Mouse (Mus musculus) cerebellum, adult 2 months (tissue): Measurements from ENCODE around the gene Zfp975. TPM values are rescaled to one million over a fixed set of nuclear protein-coding genes. Genes with fewer than 3 reads are reported as not detected.
"Not testable (repeated sequence)": the region's sequence is repeated elsewhere in the genome, so short reads cannot be mapped to it uniquely, and the experiment has no call there.

Experiments
- DNase-seq, 2 experiments: peaks; one replicate each; pipeline ENCODE4 v3.0.0; 2021
- H3K27ac ChIP-seq: fragments of 200-500 bp; 2 replicates; pipeline ENCODE4 v1.5.1; 2012; ENCODE audit warnings: low read length, control low read depth, inconsistent platforms; ENCODE audit not compliant: insufficient read depth
- H3K27me3 ChIP-seq: fragments of 200-500 bp; 2 replicates; pipeline ENCODE4 v1.6.1; 2012; ENCODE audit warnings: inconsistent platforms, mild to moderate bottlenecking, low read length, moderate library complexity; ENCODE audit not compliant: control insufficient read depth, insufficient read depth
- H3K4me1 ChIP-seq: fragments of 200-500 bp; 2 replicates; pipeline ENCODE4 v1.6.1; 2011; ENCODE audit warnings: low read length; ENCODE audit not compliant: control insufficient read depth, insufficient read depth
- H3K4me3 ChIP-seq: fragments of 200-500 bp; replicated peaks from 2 replicates; pipeline ENCODE3; 2011; ENCODE audit warnings: mild to moderate bottlenecking, low read depth, low read length, control low read depth; ENCODE audit not compliant: insufficient read depth
- POLR2A ChIP-seq: fragments of 200-500 bp; IDR thresholded peaks from 2 replicates; pipeline ENCODE4 v1.6.1; 2011; ENCODE audit warnings: low read length, control low read depth, borderline replicate concordance; ENCODE audit not compliant: insufficient read depth
- WGBS: fragments of 180-500 bp; shearing (Covaris S2); methylation state at CpG from one replicate; pipeline ENCODE4 v1.1.7; 2018; 5-methylcytosine and 5-hydroxymethylcytosine counted together
- polyA plus RNA-seq: library from polyadenylated mRNA; depleted of rRNA; stranded (reverse); fragments of >200 nt; gene quantifications from 2 replicates; pipeline ENCODE4 v1.2.3, GENCODE M21; 2012; rRNA removed

Zfp975 gene
- polyA plus RNA-seq, result 3.7 and 3.9 TPM in 2 replicates

DNA sequence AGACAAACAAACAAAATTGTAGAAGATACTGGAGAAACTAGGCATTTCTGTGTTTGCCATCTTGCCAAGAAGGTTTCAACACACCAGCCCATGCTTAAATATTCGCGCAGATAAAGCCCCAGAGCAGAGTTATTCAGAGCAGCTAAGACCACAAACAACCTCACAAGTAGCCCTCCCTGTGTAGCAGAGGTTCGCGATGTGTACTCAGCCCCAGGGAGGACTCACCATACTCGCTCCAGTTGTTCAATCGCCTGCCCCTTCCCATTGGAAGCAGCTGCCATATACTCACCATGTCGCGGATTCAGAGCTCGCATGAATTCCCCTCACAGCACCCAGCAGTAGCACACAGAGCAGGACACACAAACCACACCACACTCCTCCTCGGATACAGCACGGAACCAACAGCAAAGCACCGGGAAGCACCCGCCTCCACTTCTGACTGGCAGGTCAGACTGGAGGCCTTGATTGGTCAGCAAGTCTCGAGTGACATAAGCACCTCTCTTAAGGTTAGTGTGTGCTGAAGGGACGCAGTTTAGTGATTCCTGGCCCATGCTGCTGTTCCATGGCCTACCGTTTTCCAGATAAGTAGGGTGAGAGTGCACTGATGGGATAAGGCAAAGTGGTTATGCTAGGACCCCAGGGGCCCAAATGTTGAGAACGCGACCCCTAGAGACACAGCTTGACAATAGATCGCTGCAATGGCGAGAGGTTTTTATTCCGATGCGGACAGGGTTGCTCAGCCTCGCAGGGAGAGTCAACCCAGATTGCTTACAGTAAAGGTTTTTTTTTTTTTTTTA is at the start of gene Zfp975:
Zfp975 (minus strand) TSS at position 381 of the 797 bp plus-strand sequence.
- not testable (repeated sequence) for H3K4me1 ChIP-seq, H3K27me3 ChIP-seq
- 1% methylated on average over 23 of the region's 23 CpGs for WGBS
- Histone ChIP-seq H3K27ac (peak within 1 kb of the TSS; percentile 62; the same call in 1 of the 2 replicates), H3K4me3 (peak within 1 kb of the TSS; percentile 91)
- TF ChIP-seq POLR2A, result peak; percentile 52; the same call in 1 of the 2 replicates
- DNase-seq, result peak; percentile 85 to 89

DNA sequence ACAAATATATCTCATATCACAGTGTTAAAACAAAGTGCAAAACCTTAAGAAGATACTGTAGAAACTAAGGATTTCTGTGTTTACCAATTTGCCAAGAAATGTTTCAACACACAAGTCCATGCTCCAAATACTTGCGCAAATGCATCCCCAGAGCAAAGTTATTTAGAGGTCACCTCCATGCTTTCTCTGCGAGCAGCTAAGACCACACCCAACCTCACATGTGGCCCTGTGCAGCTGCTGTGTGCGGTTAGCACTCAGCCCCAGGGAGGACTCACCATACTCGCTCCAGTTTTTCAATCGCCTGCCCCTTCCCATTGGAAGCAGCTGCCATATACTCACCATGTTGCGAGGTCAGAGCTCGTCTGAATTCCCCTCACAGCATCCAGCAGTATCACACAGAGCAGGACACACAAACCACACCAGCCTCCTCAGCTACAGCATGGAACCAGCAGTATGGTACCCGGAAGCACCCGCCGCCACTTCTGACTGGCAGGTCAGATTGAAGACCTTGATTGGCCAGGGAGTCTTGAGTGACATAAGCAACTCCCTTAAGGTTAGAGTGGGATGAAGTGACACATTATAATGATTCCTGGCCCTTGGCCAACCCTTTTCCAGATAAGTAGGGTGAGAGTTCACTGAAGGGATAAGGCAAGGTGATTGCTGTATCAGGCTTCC is 46.1 kb upstream of the Zfp975 start:
- Histone ChIP-seq H3K4me1 (no peaks in the 10 kb centered on the region), H3K4me3 (no peak overlapping the region), H3K27me3 (no peaks in the 10 kb centered on the region), H3K27ac (no peak overlapping the region)
- DNase-seq, result no peak
- no peak for TF ChIP-seq POLR2A
- 82% methylated on average over 10 of the region's 10 CpGs for WGBS

DNA sequence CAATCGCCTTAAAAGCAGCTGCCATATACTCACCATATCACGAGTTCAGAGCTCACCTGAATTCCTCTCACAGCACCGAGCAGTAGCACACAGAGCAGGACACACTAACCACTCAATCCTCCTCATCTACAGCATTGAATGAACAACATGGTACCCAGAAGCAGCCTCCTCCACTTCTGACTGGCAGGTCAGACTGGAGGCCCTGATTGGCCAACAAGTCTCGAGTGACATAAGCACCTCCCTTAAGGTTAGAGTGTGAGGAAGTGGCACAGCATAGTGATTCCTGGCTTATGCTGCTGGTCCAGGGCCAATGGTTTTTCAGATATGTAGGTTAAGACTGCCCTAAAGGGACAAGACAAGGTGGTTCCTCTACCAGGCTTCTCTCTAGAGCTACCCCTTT is 34.4 kb upstream of the Zfp975 start, which contains the start of gene Gm17067:
Gm17067 (minus strand) TSS at position 101 of the 400 bp plus-strand sequence.
- not testable (repeated sequence) for H3K27ac ChIP-seq
- WGBS, result 85% methylated on average over 4 of the region's 4 CpGs

DNA sequence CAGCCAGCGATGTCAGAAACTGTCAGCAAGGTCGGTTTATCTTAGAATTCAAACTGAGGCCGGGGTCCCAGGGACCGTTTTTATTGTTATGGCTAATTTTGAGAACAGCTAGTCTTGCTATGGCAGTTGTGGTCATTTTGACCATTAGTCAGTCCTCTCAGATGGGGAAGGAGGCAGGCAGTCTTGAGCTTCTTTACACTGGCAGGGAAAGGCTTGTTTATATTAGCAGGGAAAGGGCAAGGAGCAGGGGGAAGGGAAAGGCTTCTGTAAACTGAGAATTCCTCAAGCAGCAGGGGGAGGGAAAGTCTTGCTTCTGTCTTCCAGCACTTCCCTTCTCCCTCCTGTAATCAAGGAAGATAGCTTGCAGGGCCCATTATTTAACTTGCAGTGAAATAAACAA is 709 bp upstream of the Zfp975 start:
- 2% methylated on average over 4 of the region's 4 CpGs for WGBS
- peak in 1 of 2 experiments; percentile 25 for DNase-seq
- peak overlapping the region; percentile 91 for H3K4me3 ChIP-seq

More for the DNA sequence above, 34.4 kb upstream of the Zfp975 start, which contains the start of gene Gm17067:
- H3K4me1 ChIP-seq, H3K27me3 ChIP-seq, DNase-seq, H3K4me3 ChIP-seq: not testable (repeated sequence)

DNA sequence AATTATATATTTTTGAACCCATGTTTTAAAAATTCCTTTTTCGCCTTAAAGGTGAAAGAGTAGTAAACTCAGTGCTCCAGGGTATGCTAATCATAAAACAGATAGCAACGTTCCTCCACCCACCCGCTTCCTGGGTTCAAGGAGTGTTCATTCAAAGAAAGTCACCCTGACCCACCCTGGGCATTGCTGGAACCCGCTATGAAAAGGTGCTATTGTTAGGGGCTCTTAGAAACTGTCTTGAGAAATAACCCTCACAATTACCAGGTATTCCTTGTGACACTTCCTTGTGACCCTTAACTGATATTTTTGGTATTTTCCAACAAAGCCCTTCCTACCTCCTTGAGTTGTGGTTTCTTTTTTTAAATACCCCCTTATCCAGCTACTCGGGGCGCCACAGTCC is 12.5 kb downstream of the Zfp975 start:
- WGBS, result 94% methylated on average over 6 of the region's 6 CpGs
- H3K27ac ChIP-seq, H3K27me3 ChIP-seq, H3K4me3 ChIP-seq, H3K4me1 ChIP-seq, DNase-seq: not testable (repeated sequence)

More for the DNA sequence above, 709 bp upstream of the Zfp975 start:
- not testable (repeated sequence) for H3K4me1 ChIP-seq, H3K27me3 ChIP-seq, H3K27ac ChIP-seq

DNA sequence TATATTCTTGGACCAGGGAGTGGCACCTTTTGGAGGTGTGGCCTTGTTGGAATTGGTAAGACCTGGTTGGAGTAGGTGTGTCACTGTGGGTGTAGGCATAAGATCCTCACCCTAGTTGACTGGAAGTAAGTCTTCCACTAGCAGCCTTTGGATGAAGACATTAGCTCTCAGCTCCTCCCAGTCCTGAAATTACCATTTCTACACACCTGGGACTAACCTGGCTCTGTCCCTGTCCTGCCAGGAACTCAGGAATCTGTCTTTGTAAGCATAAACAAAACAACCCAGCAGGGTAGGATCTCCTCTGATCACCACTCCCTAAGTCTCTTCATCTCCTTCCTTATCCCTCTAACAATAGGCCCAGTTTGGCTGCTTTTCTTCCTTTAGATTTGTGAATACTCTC is 12.9 kb downstream of the Zfp975 start:
- H3K4me3 ChIP-seq, H3K27ac ChIP-seq, H3K4me1 ChIP-seq, DNase-seq, H3K27me3 ChIP-seq: not testable (repeated sequence)

DNA sequence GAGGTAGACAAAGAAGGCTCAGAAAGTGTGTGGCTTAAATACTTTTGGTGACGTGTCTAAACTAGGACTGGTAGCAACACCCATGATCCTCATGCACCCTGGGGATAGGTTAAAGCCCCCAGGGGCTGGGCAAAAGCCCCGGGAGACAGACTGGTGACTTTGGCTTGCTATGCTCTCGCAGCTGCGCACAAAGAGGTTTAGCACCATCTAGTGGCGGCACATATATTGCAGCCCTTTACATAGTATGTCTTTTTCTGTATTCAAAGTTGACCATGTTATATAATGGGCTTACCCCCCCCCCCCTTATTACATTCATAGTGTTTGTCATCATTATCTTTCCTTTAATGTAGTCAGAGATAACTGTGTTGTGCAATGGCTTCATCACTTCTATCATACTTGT is 32.4 kb downstream of the Zfp975 start:
- DNase-seq, H3K4me1 ChIP-seq, H3K27ac ChIP-seq, H3K4me3 ChIP-seq, H3K27me3 ChIP-seq: not testable (repeated sequence)
- WGBS, result 73% methylated on average over 5 of the region's 5 CpGs

DNA sequence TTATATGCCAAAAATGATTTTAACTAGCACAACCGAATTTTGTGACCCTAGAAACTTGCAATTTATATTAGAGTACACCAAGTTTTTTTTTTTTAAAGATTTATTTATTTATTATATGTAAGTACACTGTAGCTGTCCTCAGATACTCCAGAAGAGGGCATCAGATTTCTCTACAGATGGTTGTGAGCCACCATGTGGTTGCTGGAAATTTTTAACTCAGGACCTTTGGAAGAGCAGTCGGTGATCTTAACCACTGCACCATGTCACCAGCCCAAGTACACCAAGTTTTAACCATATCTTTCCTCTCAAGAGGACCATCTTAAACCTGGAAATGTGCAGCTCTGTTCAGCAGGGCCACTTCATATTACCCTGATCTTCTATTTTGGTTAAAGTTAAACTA is 37.3 kb downstream of the Zfp975 start:
- 62% methylated on average over 2 of the region's 2 CpGs for WGBS
- H3K4me3 ChIP-seq, H3K4me1 ChIP-seq, DNase-seq, H3K27me3 ChIP-seq, H3K27ac ChIP-seq: not testable (repeated sequence)

DNA sequence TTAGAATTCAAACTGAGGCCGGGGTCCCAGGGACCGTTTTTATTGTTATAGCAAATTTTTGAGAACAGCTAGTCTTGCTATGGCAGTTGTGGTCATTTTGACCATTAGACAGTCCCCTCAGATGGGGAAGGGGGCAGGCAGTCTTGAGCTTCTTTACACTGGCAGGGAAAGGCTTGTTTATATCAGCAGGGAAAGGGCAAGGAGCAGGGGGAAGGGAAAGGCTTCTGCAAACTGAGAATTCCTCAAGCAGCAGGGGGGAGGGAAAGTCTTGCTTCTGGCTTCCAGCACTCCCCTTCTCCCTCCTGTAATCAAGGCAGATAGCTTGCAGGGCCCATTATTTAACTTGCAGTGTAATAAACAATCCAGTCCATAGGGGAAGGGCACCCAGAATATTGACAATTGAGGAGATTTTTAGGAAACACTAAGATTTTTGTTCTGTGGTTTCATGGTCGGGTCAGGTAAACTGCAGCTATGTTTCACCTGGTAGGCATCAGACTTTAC is 49.4 kb downstream of the Zfp975 start:
- not testable (repeated sequence) for H3K27me3 ChIP-seq, DNase-seq, H3K27ac ChIP-seq, H3K4me1 ChIP-seq, H3K4me3 ChIP-seq
- WGBS, result 23% methylated on average over 3 of the region's 3 CpGs

DNA sequence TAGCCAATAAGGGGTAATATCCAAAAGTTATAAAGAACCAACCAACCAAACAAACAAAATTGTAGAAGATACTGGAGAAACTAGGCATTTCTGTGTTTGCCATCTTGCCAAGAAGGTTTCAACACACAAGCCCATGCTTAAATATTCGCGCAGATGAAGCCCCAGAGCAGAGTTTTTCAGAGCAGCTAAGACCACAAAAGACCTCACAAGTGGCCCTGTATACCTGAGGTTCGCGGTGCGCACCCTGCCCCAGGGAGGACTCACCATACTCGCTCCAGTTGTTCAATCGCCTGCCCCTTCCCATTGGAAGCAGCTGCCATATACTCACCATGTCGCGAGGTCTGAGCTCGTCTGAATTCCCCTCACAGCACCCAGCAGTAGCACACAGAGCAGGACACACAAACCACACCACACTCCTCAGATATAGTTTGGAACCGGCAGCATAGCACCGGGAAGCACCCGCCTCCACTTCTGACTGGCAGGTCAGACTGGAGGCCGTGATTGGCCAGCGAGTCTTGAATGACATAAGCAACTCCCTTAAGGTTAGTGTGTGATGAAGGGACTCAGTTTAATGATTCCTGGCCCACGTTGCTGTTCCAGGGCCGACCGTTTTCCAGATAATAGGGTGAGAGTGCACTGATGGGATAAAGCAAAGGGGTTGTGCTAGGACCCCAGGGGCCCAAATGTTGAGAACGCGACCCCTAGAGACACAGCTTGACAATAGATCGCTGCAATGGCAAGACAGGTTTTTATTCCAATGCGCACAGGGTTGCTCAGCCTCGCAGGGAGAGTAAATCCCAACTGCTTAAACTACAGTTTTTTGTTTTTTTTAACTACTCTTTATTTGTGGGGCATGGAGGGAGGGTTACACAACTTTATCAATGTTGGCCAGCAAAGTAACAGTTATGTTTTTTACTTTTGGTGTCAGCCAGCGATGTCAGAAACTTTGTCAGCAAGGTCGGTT is 50.1 kb downstream of the Zfp975 start, which contains the start of gene Zfp976:
Zfp976 (minus strand) TSS at position 437 of the 964 bp plus-strand sequence.
- DNase-seq, result peak; percentile 56 to 58
- H3K4me1 ChIP-seq, H3K27ac ChIP-seq, H3K27me3 ChIP-seq: not testable (repeated sequence)
- H3K4me3 ChIP-seq, result peak within 1 kb of the TSS; percentile 44
- WGBS, result 2% methylated on average over 25 of the region's 25 CpGs

DNA sequence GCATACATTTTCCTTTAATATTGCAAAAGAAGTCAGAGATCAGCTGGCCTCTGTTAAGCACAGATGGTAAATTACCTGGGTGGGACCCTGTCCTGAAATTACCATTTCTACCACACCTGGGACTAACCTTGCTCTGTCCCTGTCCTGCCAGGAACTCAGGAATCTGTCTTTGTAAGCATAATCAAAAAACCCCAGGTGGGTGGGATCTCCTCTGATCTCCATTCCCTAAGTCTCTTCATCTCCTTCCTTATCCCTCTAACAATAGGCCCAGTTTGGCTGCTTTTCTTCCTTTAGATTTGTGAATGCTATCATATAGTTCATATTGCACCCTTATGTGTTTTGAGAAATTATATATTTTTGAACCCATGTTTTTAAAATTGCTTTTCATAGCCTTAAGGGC is 61.5 kb downstream of the Zfp975 start:
- H3K4me1 ChIP-seq, H3K4me3 ChIP-seq, H3K27me3 ChIP-seq, DNase-seq, H3K27ac ChIP-seq: not testable (repeated sequence)
